ENCODE assay signal across 8 mouse cellular contexts in genomic region chr2:5431309-5431708, GRCm38 (mm10).
A peak's percentile ranks its signal among the peaks of the same experiment; 100 is the strongest.
DNase-seq lines count a peak whose midpoint lies in the region; ATAC-seq and TF ChIP-seq lines count a peak whose summit lies in the region.

No protein-coding gene starts in this region.

- no peak for DNase-seq in kidney, postnatal 0 days (ENCODE audit: low spot score)
- peak; percentile 49 for DNase-seq in ES-E14 (ENCODE audit: low read depth, low spot score)
- DNase-seq in layer of hippocampus, postnatal 25 days (ENCODE audit: extremely low spot score in 1 of 2, low spot score in 1 of 2), result no peak
- DNase-seq in frontal cortex, postnatal 14 days (ENCODE audit: low spot score in 2 of 2), result no peak
- no peak for DNase-seq in urinary bladder, postnatal 14 days (ENCODE audit: low spot score)

- no peaks in the 10 kb centered on the region for H3K9me3 ChIP-seq in kidney, postnatal 0 days (replicated peaks; ENCODE audit: low read length)
- H3K9me3 ChIP-seq in kidney, embryonic 14.5 days (ENCODE audit: control insufficient read depth, low read length), result no peaks in the 10 kb centered on the region
- no peaks in the 10 kb centered on the region for H3K9me3 ChIP-seq in ES-E14 (ENCODE audit: control insufficient read depth, insufficient read depth, low read depth, low read length)

- ATAC-seq in kidney, postnatal 0 days (replicated peaks; ENCODE audit: low FRiP score, low read depth), result peak; percentile 25; the same call in 1 of the 2 replicates
- ATAC-seq in kidney, embryonic 14.5 days (ENCODE audit: low FRiP score, low TSS enrichment), result no peak
- ATAC-seq in common myeloid progenitor, adult 5-6 weeks (replicated peaks; ENCODE audit: low read depth, poor library complexity, severe bottlenecking), result peak; percentile 92
- peak; percentile 92 for ATAC-seq in megakaryocyte-erythroid progenitor cell, adult 5-6 weeks (replicated peaks; ENCODE audit: low FRiP score, low TSS enrichment, poor library complexity, severe bottlenecking)

- H3K4me3 ChIP-seq in kidney, postnatal 0 days (replicated peaks; ENCODE audit: low read depth, low read length), result no peak overlapping the region
- no peak overlapping the region for H3K4me3 ChIP-seq in kidney, embryonic 14.5 days (ENCODE audit: low read length)
- H3K4me3 ChIP-seq in ES-E14 (ENCODE audit: insufficient read depth in 1 of 2, low read depth in 1 of 2, low read length in 2 of 2, poor library complexity in 1 of 2, severe bottlenecking in 1 of 2), result no peak overlapping the region

- no peaks in the 10 kb centered on the region for H3K36me3 ChIP-seq in kidney, postnatal 0 days (ENCODE audit: insufficient read depth, low read length)
- no peaks in the 10 kb centered on the region for H3K36me3 ChIP-seq in kidney, embryonic 14.5 days (ENCODE audit: control insufficient read depth, insufficient read depth, low read length)
- no peaks in the 10 kb centered on the region for H3K36me3 ChIP-seq in ES-E14 (ENCODE audit: control insufficient read depth, insufficient read depth, low read length, poor library complexity, severe bottlenecking)

- no peak overlapping the region for H3K9ac ChIP-seq in kidney, postnatal 0 days (ENCODE audit: low read depth, low read length)
- no peak overlapping the region for H3K9ac ChIP-seq in kidney, embryonic 14.5 days (ENCODE audit: low read depth, low read length)
- H3K9ac ChIP-seq in ES-E14 (ENCODE audit: insufficient read depth, low read depth, low read length, poor library complexity, severe bottlenecking), result no peak overlapping the region

- WGBS in kidney, postnatal 0 days, result 66% methylated on average over 2 of the region's 2 CpGs
- WGBS in kidney, embryonic 14.5 days, result 64% methylated on average over 2 of the region's 2 CpGs

- in situ Hi-C loops in ES-E14 (cut with MboI; ENCODE audit: low sequenced_read_pairs in 2 of 2, unreplicated experiment in 2 of 2), result no loop called here

- no peak overlapping the region for H3K4me2 ChIP-seq in kidney, postnatal 0 days (ENCODE audit: low read length)
- H3K4me2 ChIP-seq in kidney, embryonic 14.5 days (replicated peaks; ENCODE audit: low read depth, low read length), result no peak overlapping the region

- peak; percentile 63 for TF ChIP-seq CTCF in kidney, postnatal 0 days (IDR thresholded peaks at IDR 0.05; ENCODE audit: low read depth)

- H3K4me1 ChIP-seq in kidney, postnatal 0 days (replicated peaks; ENCODE audit: insufficient read depth, low read length), result no peaks in the 10 kb centered on the region
- H3K4me1 ChIP-seq in kidney, embryonic 14.5 days (ENCODE audit: control insufficient read depth, insufficient read depth, low read length), result no peaks in the 10 kb centered on the region
- no peaks in the 10 kb centered on the region for H3K4me1 ChIP-seq in ES-E14 (ENCODE audit: control insufficient read depth in 2 of 2, insufficient read depth in 2 of 2, low read length in 2 of 2, poor library complexity in 1 of 2)

- H3K27me3 ChIP-seq in kidney, postnatal 0 days (ENCODE audit: insufficient read depth, low read length), result no peaks in the 10 kb centered on the region
- H3K27me3 ChIP-seq in kidney, embryonic 14.5 days (ENCODE audit: control insufficient read depth, insufficient read depth, low read length), result no peaks in the 10 kb centered on the region

- no peak overlapping the region for H3K27ac ChIP-seq in kidney, postnatal 0 days
- no peak overlapping the region for H3K27ac ChIP-seq in kidney, embryonic 14.5 days (ENCODE audit: low read depth, low read length)
- no peak overlapping the region for H3K27ac ChIP-seq in ES-E14 (ENCODE audit: insufficient read depth, low read depth, low read length, poor library complexity, severe bottlenecking)

TF ChIP-seq in ES-E14, 5 proteins besides CTCF, POLR2A, EP300 and RAD21:
- TF ChIP-seq ZC3H11A (IDR thresholded peaks at IDR 0.05; ENCODE audit: borderline replicate concordance, low read depth, low read length) (peak; percentile 25; the same call in 1 of the 2 replicates), HCFC1 (IDR thresholded peaks at IDR 0.05; ENCODE audit: borderline replicate concordance, insufficient read depth, low read length) (no peak)
